Comparison of ENCODE assay signal across 26 mouse cellular contexts in the genomic region with DNA sequence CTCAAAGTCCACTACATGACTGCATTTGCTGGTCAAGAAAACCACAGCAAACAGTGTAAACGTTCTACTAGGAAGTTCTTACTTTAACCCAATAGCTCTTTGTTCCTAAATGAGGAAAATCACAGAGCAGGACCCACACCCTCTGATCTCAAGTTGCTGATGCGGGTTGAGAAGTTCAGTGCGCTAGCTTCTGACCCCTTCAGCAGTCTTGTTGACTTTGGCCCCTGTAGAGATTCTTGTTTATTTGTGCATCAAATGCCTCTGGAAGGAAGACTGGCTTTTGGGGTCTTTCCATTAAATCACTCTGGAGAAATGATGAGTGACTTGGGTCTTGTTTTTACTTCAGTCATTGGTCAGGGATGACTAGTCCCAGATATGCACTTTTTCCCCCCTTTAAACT. TPM values are rescaled to one million over a fixed set of nuclear protein-coding genes. Genes with fewer than 3 reads are reported as not detected.
DNase-seq lines count a peak whose midpoint lies in the region; ATAC-seq and TF ChIP-seq lines count a peak whose summit lies in the region.
"Had no signal": no experiment of that assay in that cellular context is flagged by ENCODE, and none has a peak within 500 bp of the region (broad histone marks: within the 10 kb centered on the region; RNA-seq: fewer than 3 reads in every experiment).

No protein-coding gene starts in this region.

- no peak overlapping the region for H3K4me2 ChIP-seq in heart, embryonic 15.5 days
- H3K4me2 ChIP-seq in kidney, embryonic 15.5 days = no peak overlapping the region
- H3K4me2 ChIP-seq: embryonic facial prominence, embryonic 13.5 days; hindbrain, embryonic 14.5 days had no signal

- no peak for ATAC-seq in heart, embryonic 15.5 days (replicated peaks; ENCODE audit: insufficient number of reproducible peaks, insufficient read depth, low FRiP score, low read depth)
- peak; percentile 73; the same call in 1 of the 2 replicates for ATAC-seq in kidney, embryonic 15.5 days (replicated peaks; ENCODE audit: low FRiP score)
- ATAC-seq: forebrain, embryonic 16.5 days had no signal

- H3K36me3 ChIP-seq in heart, embryonic 15.5 days = peaks cover 50% of the 10 kb centered on the region
- H3K36me3 ChIP-seq in kidney, embryonic 15.5 days = peaks cover 27% of the 10 kb centered on the region
- H3K36me3 ChIP-seq in small intestine, adult 2 months (ENCODE audit: control insufficient read depth, insufficient read depth, low read length) = peaks cover 9% of the 10 kb centered on the region
- H3K36me3 ChIP-seq: embryonic facial prominence, embryonic 13.5 days had no signal

- no peak overlapping the region for H3K9ac ChIP-seq in heart, embryonic 15.5 days
- H3K9ac ChIP-seq in kidney, embryonic 15.5 days = no peak overlapping the region
- H3K9ac ChIP-seq: embryonic facial prominence, embryonic 13.5 days; hindbrain, embryonic 14.5 days; liver, embryonic 14.5 days had no signal

- no peak for TF ChIP-seq CTCF in small intestine, adult 2 months (IDR thresholded peaks at IDR 0.05; ENCODE audit: extremely low read depth, insufficient read length, insufficient replicate concordance, low read depth, low read length)

- no peaks in the 10 kb centered on the region for H3K9me3 ChIP-seq in heart, embryonic 15.5 days (replicated peaks)
- no peaks in the 10 kb centered on the region for H3K9me3 ChIP-seq in kidney, embryonic 15.5 days (replicated peaks)
- H3K9me3 ChIP-seq: embryonic facial prominence, embryonic 13.5 days had no signal

- WGBS in heart, embryonic 15.5 days = 53% methylated on average over 3 of the region's 3 CpGs
- whole genome bisulfite sequencing in kidney, embryonic 15.5 days = 23% methylated on average over 3 of the region's 3 CpGs
- WGBS in small intestine, adult 2 months = 55% methylated on average over 3 of the region's 3 CpGs

- TF ChIP-seq POLR2A in small intestine, adult 2 months (IDR thresholded peaks at IDR 0.05; ENCODE audit: low read depth, low read length) = no peak

- H3K4me3 ChIP-seq in heart, embryonic 15.5 days = no peak overlapping the region
- no peak overlapping the region for H3K4me3 ChIP-seq in kidney, embryonic 15.5 days (replicated peaks)
- no peak overlapping the region for H3K4me3 ChIP-seq in small intestine, adult 2 months (ENCODE audit: low read depth, low read length)
- H3K4me3 ChIP-seq: embryonic facial prominence, embryonic 13.5 days; erythroblast, embryonic 14.5 days had no signal

- H3K4me1 ChIP-seq in heart, embryonic 15.5 days (replicated peaks) = peaks cover 81% of the 10 kb centered on the region
- H3K4me1 ChIP-seq in kidney, embryonic 15.5 days = peaks cover 44% of the 10 kb centered on the region
- peaks cover 40% of the 10 kb centered on the region; the same call in 1 of the 2 replicates for H3K4me1 ChIP-seq in small intestine, adult 2 months (ENCODE audit: control insufficient read depth, insufficient read depth, insufficient read length, low read length)

- DNase-seq in embryo, embryonic 10.5 days (ENCODE audit: low spot score) = peak; percentile 14
- no peak for DNase-seq in embryo, embryonic 10 days (ENCODE audit: low spot score)
- no peak for DNase-seq in heart, adult 18-20 months
- no peak for DNase-seq in urinary bladder, postnatal 4 days (ENCODE audit: low spot score in 2 of 2)
- DNase-seq in lung, postnatal 36 days = no peak
- DNase-seq: adrenal gland, adult 8-10 months; cerebellum, adult 9-10 months; cerebellum, postnatal 36 days; layer of hippocampus, adult 9-11 months; liver; lung, adult 2 months; lung, postnatal 10 days; midbrain, embryonic 14.5 days; right cerebral cortex, postnatal 14 days; spleen, adult 18-20 months; thymus, postnatal 14 days had no signal

- no peaks in the 10 kb centered on the region for H3K27me3 ChIP-seq in heart, embryonic 15.5 days
- no peaks in the 10 kb centered on the region for H3K27me3 ChIP-seq in kidney, embryonic 15.5 days
- H3K27me3 ChIP-seq in small intestine, adult 2 months (ENCODE audit: control insufficient read depth, insufficient read depth, low read length) = no peaks in the 10 kb centered on the region
- H3K27me3 ChIP-seq: CH12.LX; embryonic facial prominence, embryonic 13.5 days had no signal

- 0 out of 2 replicates have a peak overlapping the region, but pooled peaks have one; percentile 18 for H3K27ac ChIP-seq in heart, embryonic 15.5 days
- H3K27ac ChIP-seq in kidney, embryonic 15.5 days = peak overlapping the region; percentile 83
- 0 out of 2 replicates have a peak overlapping the region, but pooled peaks have one; percentile 79 for H3K27ac ChIP-seq in small intestine, adult 2 months (ENCODE audit: insufficient read depth, low read depth, low read length)
- H3K27ac ChIP-seq: embryonic facial prominence, embryonic 13.5 days; hindbrain, embryonic 14.5 days; liver, embryonic 14.5 days had no signal

RNA-seq across cellular contexts. Expression of gene Fhl2, which starts 46.6 kb away (rescaled TPM):
- 298 and 363 TPM in 2 replicates for polyA plus RNA-seq in heart, embryonic 15.5 days (2015; fragmentation: Nextera tagmentation; extraction: Ambion mirVana)
- total RNA-seq in heart, adult 18-20 months (2021) = 1,000 to 10,000 TPM; 1,612 to 1,845 TPM
- 90.7 and 92.4 TPM in 2 replicates for polyA plus RNA-seq in kidney, embryonic 15.5 days (2015; fragmentation: Nextera tagmentation; extraction: Ambion mirVana)
- 33.4 and 56.9 TPM in 2 replicates for polyA plus RNA-seq in small intestine, adult 2 months (2012; rRNA removed)
- total RNA-seq: hematopoietic stem cell, adult 5-6 weeks had no signal
- polyA plus RNA-seq: erythroblast, embryonic 14.5 days had no signal

RNA-seq across cellular contexts. Expression of gene AI597479, which starts 51.7 kb away (rescaled TPM):
- polyA plus RNA-seq in heart, embryonic 15.5 days (2015; fragmentation: Nextera tagmentation; extraction: Ambion mirVana) = 20.0 and 22.6 TPM in 2 replicates
- total RNA-seq in heart, adult 18-20 months (2021) = 10 to 100 TPM; 21.5 to 24.2 TPM
- 31.0 and 31.7 TPM in 2 replicates for polyA plus RNA-seq in kidney, embryonic 15.5 days (2015; fragmentation: Nextera tagmentation; extraction: Ambion mirVana)
- 0.86 and 1.6 TPM in 2 replicates for polyA plus RNA-seq in small intestine, adult 2 months (2012; rRNA removed)

RNA-seq across cellular contexts. Expression of gene Tgfbrap1, which starts 51.8 kb away (rescaled TPM):
- 6.2 and 7.4 TPM in 2 replicates for polyA plus RNA-seq in heart, embryonic 15.5 days (2015; fragmentation: Nextera tagmentation; extraction: Ambion mirVana)
- total RNA-seq in heart, adult 18-20 months (2021) = 10 to 100 TPM; 14.2 to 15.1 TPM
- 11.0 and 11.5 TPM in 2 replicates for polyA plus RNA-seq in kidney, embryonic 15.5 days (2015; fragmentation: Nextera tagmentation; extraction: Ambion mirVana)
- polyA plus RNA-seq in small intestine, adult 2 months (2012; rRNA removed) = 7.6 and 11.1 TPM in 2 replicates

Comparison
In these comparisons a context has a peak if more than half of its experiments do, and no peak if none do; other contexts are left out.
1. H3K27ac ChIP-seq: peak in every context shown above with its lines; median percentile 83 in kidney, embryonic 15.5 days; 79 in small intestine, adult 2 months; 18 in heart, embryonic 15.5 days.